23 mouse cellular contexts compared by ENCODE assay signal in genomic region chr6:14130392-14131144, GRCm38 (mm10).
DNase-seq lines count a peak whose midpoint lies in the region; ATAC-seq lines count a peak whose summit lies in the region.
"Had no signal": no experiment of that assay in that cellular context is flagged by ENCODE, and none has a peak within 500 bp of the region (broad histone marks: within the 10 kb centered on the region; RNA-seq: fewer than 3 reads in every experiment).

No protein-coding gene starts in this region.

- no peaks in the 10 kb centered on the region for H3K36me3 ChIP-seq in forebrain, embryonic 15.5 days
- H3K36me3 ChIP-seq in forebrain, embryonic 10.5 days (replicated peaks), result no peaks in the 10 kb centered on the region
- H3K36me3 ChIP-seq: embryonic facial prominence, embryonic 10.5 days; heart, embryonic 15.5 days; hindbrain, embryonic 13.5 days had no signal

- H3K4me2 ChIP-seq in forebrain, embryonic 15.5 days (replicated peaks), result no peak overlapping the region
- H3K4me2 ChIP-seq: heart, embryonic 11.5 days; heart, embryonic 15.5 days; hindbrain, embryonic 13.5 days had no signal

- H3K27ac ChIP-seq in forebrain, embryonic 15.5 days (replicated peaks), result peak overlapping the region; percentile 19; the same call in 1 of the 2 replicates
- no peak overlapping the region for H3K27ac ChIP-seq in forebrain, embryonic 10.5 days
- H3K27ac ChIP-seq: embryonic facial prominence, embryonic 10.5 days; heart, adult 2 months; heart, embryonic 15.5 days; hindbrain, embryonic 13.5 days; hindbrain, postnatal 0 days had no signal

- H3K9ac ChIP-seq in forebrain, embryonic 15.5 days (replicated peaks), result no peak overlapping the region
- H3K9ac ChIP-seq: heart, embryonic 15.5 days; hindbrain, embryonic 13.5 days had no signal

- H3K4me1 ChIP-seq in forebrain, embryonic 15.5 days, result no peaks in the 10 kb centered on the region
- H3K4me1 ChIP-seq in forebrain, embryonic 10.5 days, result no peaks in the 10 kb centered on the region
- H3K4me1 ChIP-seq: embryonic facial prominence, embryonic 10.5 days; heart, embryonic 15.5 days; hindbrain, embryonic 13.5 days had no signal

- no peak overlapping the region for H3K4me3 ChIP-seq in forebrain, embryonic 15.5 days
- no peak overlapping the region for H3K4me3 ChIP-seq in forebrain, embryonic 10.5 days
- H3K4me3 ChIP-seq: embryonic facial prominence, embryonic 10.5 days; erythroblast, embryonic 14.5 days; heart, adult 2 months; heart, embryonic 15.5 days; hindbrain, embryonic 13.5 days had no signal

- no peak for ATAC-seq in forebrain, embryonic 15.5 days (replicated peaks)
- ATAC-seq: hindbrain, postnatal 0 days had no signal

- DNase-seq in forebrain, embryonic 10.5 days (ENCODE audit: extremely low spot score, low spot score), result no peak
- DNase-seq in layer of hippocampus, adult 11-12 months (ENCODE audit: low spot score), result peak; percentile 11
- no peak for DNase-seq in layer of hippocampus, adult 8-10 months (ENCODE audit: low spot score in 2 of 2)
- DNase-seq in 3T3-L1 (ENCODE audit: low read depth, low spot score), result peak; percentile 81
- DNase-seq in brain, adult 2 months (ENCODE audit: low read depth, low spot score), result peak; percentile 43
- no peak for DNase-seq in gastrocnemius, adult 18-20 months (ENCODE audit: low spot score)
- DNase-seq in right cerebral cortex, postnatal 25 days, result no peak
- DNase-seq: adrenal gland, adult 8-10 months; adrenal gland, postnatal 36 days; cerebellum, adult 18-20 months; cerebellum, adult 9-11 months; gastrocnemius, postnatal 14 days; heart, adult 2 months; heart, postnatal 14 days; kidney, adult 11 months had no signal

- WGBS in forebrain, embryonic 15.5 days, result 58% methylated on average over 1 of the region's 1 CpGs
- 94% methylated on average over 1 of the region's 1 CpGs for WGBS in forebrain, embryonic 10.5 days

- H3K9me3 ChIP-seq in forebrain, embryonic 15.5 days, result no peaks in the 10 kb centered on the region; the same call in 1 of the 2 replicates
- no peaks in the 10 kb centered on the region for H3K9me3 ChIP-seq in forebrain, embryonic 10.5 days
- H3K9me3 ChIP-seq: embryonic facial prominence, embryonic 10.5 days; heart, embryonic 15.5 days; hindbrain, embryonic 13.5 days had no signal

- no peaks in the 10 kb centered on the region for H3K27me3 ChIP-seq in forebrain, embryonic 15.5 days
- H3K27me3 ChIP-seq in forebrain, embryonic 10.5 days (ENCODE audit: poor library complexity, severe bottlenecking), result no peaks in the 10 kb centered on the region
- H3K27me3 ChIP-seq: CH12.LX; heart, embryonic 15.5 days; hindbrain, embryonic 13.5 days had no signal

Comparison
In these comparisons a context has a peak if more than half of its experiments do, and no peak if none do; other contexts are left out.
1. DNase-seq: peak in layer of hippocampus, adult 11-12 months (single experiment), 3T3-L1 (single experiment) and brain, adult 2 months (single experiment); none in forebrain, embryonic 10.5 days (single experiment), layer of hippocampus, adult 8-10 months (0 of 2), gastrocnemius, adult 18-20 months (single experiment) and right cerebral cortex, postnatal 25 days (single experiment).